Mouse (Mus musculus) megakaryocyte progenitor cell, adult 5-6 weeks (primary cell): ENCODE measurements at regions not wholly inside any gene's neighbourhood (a gene's known extent, or its start where the extent isn't known, plus 50 kb on each side); places are given as distances from the start of the nearest gene placed in this dataset.

Source experiments
- ATAC-seq: replicated peaks from 2 replicates; pipeline ENCODE4 v1.8.0; 2016; ENCODE audit warnings: mild to moderate bottlenecking, moderate TSS enrichment, inconsistent platforms; ENCODE audit not compliant: poor library complexity

DNA sequence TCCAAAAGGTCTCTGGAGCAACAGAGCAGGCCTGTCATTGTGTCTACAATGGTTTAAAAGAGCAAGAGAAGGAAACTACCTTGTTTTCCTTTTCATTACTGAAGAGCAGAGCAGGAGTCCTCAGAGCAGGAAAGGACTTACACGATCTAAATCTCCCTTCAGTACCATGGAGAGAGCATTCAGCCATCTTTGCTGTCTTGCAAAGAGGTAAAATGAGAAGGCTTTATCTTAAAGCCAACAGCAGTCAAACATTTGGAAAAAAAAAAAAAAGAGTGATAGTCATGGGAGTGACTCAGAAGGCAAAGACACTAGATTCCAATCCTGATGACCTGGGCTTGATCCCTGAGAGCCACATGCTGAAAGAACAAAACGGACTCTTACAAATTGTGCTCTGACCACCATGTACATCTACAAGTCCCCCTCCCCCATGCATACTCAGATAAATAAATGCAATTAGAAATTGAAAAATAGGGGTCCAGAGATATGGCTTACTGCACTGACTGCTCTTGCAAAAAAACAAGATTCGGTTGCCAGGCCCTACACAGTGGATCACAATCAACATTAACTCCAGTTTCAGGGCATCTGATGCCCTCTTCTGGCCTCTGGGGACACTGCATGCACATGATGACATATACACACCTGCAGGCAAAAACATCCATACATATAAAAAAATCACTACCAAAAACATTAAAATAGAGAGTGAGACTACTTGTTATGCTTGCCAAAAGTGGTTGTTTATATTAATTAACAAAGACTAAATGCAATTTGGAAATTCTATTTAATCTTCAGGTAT lies 397.6 kb upstream of the Kif2a start:
- ATAC-seq: no peak

DNA sequence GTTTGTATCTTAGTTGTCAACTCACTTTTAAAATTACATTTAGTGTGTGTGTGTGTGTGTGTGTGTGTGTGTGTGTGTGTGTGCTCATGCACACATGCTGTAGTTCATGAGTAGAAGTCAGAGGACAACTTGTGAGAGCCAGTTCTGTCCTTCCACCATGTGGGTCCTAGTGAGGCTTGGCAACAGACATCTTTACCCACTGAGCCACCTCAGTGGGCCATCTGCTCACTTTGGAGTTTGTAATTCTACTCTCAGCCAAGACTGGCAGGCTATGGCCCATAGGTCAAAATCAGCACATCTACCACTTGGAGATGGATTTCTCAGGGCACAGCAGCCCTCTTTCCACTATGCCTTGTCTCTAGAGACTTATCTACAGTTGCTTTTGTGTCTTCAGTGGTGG lies 388.3 kb upstream of the Kif2a start:
- no peak for ATAC-seq

DNA sequence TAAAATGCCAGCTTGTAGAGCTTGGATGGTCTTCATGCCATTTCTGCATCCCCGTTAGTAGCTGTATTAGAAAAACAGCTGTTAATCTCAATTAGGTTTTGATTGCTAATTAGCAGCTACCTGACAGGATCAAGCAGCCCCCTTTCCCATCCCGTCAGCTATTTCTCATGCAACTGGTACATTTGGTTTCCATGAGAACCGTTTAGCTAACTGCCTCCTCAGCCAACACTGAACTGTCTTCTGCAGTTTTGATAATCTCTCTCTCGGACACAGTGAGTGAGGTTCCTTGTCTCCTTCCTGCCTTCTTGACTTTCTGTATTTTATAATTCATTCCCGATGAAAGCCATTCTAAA lies 385.7 kb upstream of the Kif2a start:
- ATAC-seq: no peak

DNA sequence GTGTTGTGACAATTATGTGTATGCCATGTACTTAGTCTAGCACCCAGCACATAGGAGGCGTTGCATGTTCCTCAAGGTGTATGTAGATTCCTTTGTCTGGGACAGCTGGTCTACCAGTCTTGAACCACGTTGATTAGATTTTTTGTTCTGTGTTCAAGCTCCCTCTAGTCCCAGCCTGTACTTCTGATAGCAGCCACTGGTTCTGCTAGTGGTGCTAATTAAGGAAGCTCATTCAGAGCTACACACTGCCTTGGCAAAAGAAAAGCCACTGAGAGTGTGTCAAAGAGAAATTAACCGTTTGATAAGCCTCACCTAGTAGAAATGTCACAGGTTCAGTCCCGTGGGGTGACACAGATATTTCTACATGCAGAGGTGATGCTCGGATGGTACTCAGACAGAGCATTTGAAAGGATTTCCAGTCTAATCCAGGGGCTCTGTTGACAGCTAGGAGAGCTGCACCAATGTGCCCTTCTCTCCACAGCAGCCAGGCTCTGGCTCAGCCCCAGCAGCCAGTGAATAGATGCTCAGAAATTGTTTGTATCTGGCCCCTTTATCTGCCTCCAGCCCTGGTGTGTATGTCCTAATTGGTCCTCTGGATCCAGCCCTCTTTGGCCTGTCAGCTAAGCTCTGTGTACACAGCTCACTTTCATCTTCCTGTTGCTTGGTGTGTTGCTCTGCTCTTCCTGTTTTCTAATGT lies 385.2 kb upstream of the Kif2a start:
- ATAC-seq: no peak

DNA sequence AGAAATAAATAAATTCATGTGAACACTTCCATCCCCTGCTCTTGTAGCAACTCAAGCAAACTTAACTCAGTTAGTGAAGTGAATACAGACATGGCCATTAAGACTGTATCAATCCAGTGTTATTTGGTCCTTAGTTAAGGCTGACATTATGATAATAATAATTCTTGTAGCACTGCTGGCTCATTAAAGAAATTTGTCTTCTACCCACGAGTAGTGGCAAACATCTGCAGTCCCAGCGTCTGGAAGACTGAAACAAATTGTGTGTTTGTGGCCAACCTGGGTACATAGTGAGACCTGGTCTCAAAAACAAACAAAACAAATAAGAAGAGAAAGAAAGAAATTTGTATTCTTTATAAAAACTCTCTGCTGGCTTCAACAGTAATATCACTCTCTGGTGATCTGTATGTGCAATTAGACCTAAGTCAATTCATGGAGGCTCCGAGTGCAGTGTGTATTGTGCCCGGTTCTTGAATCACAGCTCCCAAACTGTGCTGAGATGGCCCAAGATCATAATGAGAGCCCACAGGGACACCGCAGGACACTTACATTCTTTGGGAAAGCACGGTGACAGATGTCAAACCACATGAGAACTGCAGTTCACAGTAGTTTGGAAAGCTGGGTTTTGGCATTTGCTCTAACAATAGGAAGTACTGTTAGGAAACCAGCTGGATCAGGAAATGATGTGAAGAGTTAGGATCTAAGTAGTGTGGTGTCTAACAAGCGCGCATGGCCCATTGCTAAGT lies 376.9 kb upstream of the Kif2a start:
- ATAC-seq: no peak

DNA sequence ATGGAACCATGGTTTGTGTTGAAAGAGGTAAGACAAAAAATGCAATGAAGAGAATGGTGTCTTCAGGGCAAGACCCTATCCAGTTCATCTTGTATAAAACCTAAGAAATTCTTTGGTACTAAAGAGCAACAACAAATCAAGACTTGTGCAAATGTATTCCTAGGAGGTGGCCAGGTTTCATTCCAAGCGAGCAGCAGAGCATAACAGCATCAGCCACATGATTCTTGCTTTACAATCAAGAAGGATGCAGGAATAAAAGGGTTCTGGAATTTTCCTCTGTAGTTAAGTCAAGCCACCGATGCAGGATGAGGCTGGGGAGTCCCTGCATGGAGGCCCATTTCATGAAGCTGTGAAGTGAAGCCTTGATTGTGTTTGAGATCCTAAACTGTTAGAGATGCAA lies 374.1 kb upstream of the Kif2a start:
- no peak for ATAC-seq

DNA sequence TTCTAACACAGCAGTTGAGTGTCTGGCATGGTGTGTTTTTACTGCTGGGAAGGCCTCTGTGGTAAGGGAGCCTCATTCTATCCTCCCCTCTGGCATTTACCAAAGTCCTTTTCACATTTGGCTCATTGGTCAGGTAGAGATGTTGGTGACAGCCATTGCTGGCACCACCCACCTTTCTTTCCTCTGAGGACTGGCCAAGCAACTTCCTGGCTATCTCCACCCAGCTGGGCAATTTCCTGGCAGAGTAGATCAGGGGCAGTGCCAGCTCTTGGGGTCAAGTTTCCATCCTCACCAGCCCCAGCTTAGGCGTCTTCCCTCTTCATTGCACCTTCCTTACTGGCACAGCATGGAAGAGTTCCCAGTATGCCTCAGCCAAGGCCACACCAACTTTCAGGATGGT lies 372.5 kb upstream of the Kif2a start:
- no peak for ATAC-seq

DNA sequence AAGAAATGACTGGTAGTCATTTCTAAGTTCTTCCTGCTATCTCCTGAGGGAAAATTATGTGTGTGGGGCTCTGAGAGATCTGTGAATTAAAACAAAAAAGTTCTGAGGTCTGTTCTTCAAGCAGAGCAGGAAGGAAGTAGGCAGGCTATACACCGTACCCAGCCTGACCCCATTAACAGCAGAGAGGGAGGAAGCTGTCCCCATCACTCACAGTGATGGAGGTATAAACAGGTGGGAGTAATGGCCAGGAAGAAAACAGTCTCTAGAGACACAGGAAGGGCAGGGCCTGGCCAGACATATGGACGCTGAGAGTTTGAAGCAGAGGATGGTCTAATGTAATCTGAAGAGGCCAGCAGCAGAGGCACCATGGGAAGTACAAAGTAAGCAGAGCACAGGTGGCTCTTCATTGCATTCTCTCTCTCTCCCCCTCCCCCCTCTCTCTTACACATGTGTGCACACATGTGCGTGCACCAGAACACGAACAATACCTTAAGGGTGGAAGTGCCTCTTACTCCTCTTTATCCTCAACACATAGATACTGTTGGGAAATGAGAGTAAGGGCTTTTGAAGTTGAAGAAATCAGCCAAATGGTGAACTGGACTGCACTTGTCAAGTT lies 367.7 kb upstream of the Kif2a start:
- ATAC-seq: no peak

DNA sequence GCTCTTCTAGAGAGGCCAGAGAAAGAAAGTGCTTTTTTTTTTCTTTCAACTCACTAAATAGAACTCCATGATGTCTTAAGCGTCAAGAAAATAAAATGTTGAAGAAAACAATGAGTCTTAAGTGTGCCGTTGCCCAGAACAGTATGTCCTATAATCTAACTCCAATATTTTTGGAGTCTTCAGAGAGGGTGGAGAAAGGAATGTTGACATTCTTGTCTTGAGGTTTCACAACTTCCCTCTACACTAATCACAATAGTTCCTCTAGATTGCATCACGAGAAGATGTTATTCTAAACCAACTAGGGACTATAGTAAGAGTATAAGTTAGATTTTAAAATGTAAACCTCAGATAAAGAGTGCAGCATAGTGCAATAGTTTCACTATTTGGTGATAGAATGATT lies 367.1 kb upstream of the Kif2a start:
- peak; percentile 68 for ATAC-seq

DNA sequence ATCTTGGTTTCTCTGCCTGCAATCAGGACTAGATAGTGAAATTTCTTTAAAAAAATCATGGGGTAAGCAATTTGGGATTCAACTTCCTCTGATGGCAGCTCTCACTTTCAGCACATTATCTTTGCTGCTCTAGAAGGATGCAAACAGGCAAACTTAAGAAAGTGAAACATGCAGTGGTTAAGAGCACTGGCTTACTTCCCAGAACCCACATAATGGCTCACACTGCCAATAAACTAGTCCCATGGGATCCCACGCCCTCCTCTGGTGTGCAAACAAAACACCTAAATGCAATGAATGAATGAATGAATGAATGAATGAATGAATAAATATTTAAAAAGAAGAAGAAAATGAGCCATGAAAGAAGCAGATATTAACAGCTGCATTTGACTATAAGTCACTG lies 356.1 kb upstream of the Kif2a start:
- ATAC-seq: no peak

DNA sequence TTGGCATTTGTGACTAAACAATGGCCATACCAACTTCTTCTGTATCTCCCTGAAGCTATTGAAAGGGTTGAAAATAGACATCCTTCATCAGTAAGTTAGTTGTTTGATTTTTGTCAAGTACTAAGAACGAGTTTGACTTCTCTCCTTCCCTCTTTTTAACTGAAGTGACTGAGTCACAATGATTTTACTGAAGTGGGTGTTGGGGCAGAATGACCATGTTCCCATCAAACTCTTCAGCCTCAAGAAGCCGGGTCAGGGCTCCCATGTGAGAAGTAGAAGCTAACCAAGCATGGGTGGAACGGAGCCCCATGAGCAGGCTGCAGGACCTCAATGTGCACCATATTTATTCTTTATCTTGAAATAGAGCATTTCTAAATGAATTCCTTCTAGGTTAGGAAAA lies 350.7 kb upstream of the Kif2a start:
- ATAC-seq: no peak

DNA sequence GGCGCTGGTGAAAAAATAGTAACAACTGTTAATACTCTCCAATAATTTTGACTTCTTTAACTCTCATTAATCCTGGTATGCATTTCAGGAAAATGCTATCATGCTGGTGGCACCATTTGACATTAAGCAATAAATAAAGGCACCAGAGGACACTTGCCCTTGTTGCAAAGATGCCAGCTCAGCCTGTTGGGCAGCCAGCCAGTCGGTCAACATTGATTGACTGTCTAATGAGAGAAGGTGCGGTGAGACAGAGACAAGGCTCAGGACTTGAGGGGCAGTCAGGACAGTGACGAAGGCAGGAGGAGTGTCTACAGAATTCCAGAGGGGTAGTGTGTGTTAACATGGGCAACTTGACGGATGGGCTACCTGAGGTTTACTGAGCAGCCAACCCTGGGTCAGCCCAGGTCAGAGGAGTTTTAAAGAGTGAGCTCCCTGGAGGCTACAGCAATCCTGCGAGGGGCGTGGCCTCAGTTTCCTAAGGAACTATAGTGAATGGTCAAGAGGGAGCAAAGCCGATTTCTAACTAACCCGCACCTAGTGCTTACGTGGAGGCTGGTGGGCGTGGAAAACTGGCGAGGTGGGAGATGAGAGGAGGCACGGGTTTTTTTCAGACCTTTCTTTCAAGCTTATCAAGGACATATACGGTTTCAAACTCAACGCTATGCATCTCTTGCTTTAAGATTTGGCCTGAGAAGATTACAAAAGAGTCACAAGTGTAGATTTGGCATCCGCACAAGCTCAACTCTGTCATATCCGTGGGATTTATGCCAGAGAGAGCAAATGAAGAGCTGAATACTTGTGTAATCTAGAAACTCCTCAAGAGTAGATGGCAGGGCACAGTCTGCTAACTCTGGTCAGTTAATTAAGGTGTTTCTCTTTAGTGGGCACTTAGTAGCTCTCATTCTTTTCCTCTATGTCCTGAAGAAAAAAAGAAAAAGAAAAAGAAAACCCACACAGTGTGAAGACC lies 350.0 kb upstream of the Kif2a start:
- ATAC-seq: no peak

DNA sequence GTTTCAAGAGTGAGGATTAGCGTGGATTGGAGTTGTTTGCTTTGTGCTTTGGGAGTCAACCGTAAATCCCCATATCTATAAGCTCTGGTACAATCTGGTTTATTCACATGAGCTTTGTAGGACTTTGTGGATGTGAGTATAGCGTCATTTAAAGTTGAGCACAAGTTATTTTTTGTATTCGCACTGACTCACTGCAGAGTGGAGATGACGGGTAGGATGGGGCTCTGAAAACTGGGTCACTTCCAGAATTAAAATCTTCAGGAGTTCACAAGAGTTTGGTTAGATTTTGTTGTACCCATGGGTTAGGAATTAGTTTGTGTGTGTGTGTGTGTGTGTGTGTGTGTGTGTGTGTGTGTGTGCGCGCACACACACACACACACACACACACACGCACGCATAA lies 345.7 kb upstream of the Kif2a start:
- ATAC-seq: no peak

DNA sequence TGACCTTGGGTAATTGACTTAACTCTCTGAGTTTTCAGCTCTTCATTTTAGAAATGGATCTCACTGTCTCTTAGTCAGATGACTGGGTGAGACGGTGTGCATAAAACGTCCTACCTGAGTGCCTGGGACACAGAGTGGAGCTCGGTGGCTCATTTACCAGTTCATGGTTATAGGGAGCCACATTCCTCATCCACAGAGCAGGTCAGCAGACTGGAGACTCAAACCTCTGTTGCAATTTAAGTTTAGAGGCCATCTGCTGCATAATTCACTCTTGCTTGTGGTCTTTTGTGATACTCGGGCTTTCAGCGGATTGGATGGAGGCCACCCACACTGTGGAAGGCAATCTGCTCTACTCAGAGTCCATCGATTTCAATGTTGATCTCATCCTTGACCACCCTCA lies 343.8 kb upstream of the Kif2a start:
- ATAC-seq: no peak

DNA sequence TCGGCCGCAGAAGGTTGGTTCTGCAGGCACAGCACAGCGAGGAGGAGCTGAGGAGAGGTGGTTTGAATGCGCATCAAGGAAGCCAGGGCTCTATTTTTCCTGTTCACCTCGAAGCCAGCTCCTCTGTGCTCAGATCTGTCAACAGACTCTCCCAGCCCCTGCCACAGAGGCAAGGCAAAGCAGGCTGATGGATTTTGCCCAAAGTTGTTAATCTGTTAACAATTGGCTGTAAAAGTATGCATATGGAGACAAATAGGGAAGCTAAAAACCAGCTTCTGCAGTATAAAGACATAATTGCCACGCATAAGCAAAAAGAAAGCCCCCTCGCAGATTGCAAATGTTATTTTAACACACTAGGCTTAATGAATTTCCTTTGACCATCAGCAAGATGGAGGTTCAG lies 343.3 kb upstream of the Kif2a start:
- ATAC-seq: no peak

DNA sequence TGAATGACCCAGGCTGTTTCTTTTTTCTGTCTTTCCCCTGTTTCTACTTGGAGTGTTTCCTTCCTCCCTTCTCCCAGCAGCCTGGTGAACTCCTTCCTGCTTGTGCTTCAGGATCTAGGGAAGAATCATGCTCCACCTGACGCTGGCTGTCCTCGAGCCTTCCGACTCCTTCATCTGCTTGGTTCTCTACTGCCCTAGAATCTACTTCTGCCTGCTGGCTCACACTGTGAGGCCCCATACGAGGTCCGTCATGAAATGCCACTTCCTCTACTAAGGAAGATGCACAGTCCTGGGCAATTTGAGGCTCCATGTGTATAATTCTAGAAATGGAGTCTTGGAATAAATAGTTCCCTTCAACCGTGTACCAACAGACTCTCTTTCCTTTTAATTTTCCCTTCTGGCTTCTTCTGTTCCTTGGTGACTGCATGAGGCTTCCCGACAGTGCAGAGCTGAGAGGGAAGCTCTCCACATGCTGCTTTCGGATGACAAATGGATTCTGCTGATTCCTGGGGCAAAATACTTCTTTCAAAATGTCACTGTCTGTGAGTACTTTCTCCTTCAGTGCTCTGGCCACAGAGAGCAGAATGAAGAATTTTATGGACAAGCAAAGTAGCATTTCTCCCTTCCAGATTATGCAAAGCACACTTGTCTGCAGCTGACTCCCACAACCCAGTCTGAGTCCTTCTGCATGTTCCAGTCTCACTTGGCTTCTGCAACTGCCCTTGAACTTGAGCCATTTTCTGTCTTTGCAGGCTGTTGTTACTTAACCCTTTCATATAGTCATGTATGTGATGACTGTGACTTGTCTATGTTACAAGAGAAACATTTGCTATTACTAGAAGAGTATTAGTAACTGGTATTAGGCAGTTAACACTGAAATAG lies 341.1 kb upstream of the Kif2a start:
- ATAC-seq: no peak

DNA sequence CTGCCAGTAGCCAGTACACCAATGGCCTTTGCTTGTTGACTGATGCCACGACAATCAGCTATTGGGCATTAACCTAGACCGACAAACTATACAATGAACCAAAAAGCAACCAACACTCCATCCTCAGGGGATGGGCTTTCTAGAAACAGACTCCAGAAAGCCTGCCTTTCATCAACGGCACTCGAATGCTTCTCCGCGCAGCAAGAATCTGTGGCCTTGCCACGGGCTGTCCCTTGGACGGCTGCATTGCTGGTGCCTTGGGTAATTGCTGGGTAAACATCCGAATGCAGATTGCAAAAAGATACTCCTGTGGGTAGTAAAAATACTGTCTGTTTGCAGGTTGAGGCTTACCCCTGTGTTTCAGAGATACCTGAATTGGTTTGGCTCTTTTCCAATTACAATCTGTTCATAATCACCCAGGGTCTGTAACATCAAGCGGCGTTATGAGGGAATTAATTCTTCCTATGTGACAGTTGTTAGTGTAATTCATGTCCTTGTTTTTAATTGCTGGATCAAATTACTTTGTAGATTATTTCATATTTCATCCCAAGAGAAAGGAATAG lies 319.0 kb upstream of the Kif2a start:
- ATAC-seq: no peak

DNA sequence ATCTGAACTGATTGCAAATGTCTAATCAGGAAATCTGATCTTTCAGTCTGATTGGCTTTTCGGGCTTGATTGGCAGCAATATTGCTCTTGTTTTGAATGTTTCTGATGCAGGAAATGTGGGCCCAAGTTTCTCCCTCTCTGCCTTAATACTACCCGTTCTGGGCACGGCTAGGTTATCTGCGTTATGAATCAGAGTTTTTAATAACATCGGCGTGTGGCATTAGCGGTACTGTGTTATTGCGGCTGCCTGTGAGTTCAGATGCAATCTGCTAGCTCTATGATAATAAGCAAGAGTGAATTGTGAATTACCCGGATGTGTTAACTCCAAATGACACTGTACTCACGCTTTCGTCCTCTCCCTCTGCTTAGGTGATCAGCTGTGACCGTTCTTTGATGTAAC lies 316.2 kb upstream of the Kif2a start:
- ATAC-seq: no peak

DNA sequence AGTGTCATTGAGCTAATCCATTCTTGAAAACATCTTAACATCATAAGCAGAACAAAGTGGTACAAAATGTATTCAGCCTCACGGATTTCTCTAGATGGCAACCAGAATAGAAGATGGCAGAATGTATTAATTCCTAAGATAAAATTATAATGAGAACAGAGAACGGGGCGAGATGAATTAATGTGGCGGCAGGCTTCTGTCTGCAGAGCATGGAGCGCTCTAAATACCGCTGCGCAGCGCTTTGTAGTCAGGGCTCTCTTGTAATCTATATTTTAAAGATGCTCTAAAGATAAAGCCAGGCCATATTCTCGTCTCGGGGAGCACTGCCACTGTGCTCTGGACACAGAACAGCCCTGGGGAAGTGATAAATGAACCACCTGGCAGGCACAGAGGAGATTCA lies 315.2 kb upstream of the Kif2a start:
- ATAC-seq: no peak
